Mouse (Mus musculus): ENCODE data around the gene Fgf8.

Fgf8 gene

DNA sequence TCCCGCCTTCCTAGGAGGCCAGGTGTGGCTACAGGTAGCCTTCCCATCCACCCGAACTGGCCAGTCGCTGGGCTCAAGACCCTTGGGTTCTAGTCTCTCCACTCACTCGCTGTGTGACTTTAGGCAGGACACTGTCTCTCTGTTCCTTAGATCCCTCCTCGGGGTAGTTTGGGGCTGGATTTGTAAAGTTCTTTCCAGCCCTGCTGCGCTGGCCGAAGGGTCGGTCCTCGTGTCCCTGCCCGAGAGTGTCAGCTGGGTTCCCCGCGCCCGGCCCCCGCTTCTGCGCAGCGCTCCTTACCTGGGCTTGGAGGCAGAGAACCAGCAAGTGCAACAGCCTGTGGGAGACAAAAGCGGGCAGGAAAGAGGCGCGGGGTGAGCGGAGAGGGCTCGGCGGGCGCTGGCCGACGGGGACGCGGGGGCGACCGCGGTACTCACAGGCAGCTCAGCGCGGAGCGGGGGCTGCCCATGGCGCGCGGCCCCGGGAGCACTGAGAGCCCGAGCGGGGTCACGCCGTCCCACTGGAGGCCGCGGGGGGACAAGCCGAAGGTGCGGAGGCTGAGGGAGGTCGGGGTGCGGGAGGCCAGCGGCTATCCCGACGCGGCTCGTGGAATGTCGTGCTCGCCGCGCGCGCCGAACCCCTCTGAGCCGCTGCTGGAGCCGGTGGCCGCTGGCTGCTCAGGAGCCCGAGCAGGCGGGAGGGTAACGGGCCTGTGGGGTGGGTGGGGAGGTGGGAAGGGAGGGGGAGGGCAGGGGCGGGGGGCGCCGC, at the start of gene Fgf8:
Gene Fgf8 (minus strand): TSS at position 698 of the 766 bp plus-strand sequence.
- no peak for DNase-seq (ENCODE audit: low spot score)

DNA sequence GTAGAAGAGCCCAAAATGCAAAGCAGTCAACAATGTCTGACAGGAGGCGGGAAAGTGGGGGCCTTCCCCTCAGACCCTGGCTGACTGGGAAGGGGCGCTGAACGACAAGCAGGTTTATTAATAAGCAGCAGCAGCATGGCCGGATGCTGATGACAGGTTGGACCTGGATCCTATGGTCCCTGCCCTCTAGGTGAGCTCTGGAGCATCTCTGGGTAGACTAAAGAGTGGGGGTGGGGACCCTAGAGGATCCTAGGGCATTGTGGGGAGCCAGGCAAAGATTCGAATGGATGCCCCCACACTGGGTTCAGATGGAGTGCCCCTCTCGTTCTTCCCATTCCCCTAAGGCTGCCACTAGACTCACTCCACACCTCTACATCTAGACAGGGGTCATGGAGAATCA, 49.7 kb upstream of the Fgf8 start:
- no peak for DNase-seq (ENCODE audit: low spot score)

DNA sequence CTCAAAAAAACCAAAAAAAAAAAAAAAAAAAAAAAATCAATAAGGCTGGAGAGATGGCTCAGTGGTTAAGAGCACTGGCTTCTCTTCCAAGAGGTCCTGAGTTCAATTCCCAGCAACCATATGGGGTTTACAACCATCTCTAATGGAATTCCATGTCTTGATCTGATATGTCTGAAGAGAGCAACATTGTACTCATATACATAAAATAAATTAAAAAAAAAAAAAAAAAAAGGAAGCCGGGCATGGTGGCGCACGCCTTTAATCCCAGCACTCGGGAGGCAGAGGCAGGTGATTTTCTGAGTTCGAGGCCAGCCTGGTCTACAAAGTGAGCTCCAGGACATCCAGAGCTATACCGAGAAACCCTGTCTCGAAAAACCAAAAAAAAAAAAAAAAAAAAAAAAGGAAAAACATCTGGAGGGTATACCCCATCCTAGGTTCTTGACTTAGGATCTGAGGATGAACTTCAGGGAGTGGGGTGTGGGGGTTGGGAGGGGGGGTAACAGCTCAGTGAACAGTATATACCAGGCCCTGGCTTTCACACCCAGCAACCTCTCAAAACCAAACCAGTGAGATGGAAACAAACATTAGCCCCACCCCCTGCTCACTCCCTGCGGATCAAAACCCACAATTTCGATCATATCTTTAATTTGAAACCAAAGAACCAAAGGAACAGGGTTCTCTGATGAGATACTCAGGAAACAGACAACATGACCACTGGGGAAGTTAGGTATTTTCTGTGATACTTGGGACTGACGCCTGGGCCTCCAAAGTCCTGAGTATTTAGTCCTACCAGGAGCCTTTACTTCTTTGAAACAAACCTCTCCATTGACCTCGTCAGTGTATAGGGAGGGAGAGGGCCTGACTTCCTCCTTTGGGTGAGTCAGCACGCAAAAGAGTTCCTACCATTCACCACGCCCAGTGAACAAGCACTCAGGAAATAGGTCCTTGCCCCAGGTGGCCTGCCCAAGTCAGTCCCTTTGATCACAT, 47.5 kb upstream of the Fgf8 start:
- no peak for DNase-seq (ENCODE audit: low spot score)

DNA sequence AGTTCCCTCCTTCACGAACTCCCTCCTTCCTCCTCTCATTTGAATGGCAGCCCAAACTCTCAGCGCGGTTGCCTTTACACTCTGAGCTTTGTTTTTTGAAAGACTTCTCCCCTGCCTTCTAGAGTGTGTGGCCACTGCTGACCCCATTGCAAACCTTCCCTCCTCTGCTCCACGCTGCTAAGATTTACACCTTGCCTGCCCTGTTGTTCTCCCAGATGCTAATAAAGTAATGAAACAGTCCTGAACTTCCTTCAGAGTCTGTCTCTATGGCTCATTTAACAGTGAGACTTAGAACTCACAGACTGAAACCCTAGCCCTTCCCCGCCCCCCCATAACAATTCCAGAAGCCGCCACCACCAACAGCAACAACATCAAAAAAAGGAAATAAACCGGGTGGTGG, 46.6 kb upstream of the Fgf8 start:
- DNase-seq (ENCODE audit: low spot score), result no peak

DNA sequence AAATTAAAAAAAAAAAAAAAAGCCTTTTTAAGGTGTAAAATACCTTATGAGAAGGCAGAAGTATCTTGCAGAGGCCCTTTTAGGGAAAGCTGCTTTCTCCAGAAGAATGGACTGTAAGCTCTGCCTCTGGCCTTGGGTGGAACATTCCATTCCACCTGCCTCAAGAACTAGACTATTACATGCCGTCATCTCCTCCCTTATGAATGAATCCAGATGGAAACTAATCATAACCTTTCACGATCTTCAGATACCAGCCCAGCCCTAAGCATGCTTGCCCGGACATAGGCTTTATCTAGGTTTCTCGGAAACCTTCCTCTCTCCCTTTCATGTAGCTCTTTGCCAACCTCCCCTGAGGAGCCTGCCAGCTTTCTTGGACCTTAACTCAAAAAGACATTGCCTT, 45.6 kb upstream of the Fgf8 start:
- peak; percentile 34 for DNase-seq (ENCODE audit: low spot score)

DNA sequence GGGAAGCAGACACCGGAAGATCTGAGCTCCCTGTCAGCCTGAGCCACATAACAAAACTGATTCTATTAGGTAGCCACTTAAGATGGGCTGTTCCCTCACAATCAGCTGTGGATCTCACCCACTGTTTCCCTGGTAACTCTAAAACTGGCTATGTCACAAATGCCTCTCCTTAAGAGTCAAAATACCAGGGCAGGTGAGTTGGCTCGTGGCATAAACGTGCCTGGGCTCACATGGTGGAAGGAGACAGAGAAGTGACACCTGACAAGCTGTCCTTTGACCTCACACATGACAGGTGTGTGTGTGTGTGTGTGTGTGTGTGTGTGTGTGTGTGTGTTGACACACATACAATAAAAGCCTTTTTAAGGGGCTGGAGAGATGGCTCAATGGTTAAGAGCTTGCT, 44.7 kb upstream of the Fgf8 start:
- DNase-seq (ENCODE audit: low spot score), result no peak

DNA sequence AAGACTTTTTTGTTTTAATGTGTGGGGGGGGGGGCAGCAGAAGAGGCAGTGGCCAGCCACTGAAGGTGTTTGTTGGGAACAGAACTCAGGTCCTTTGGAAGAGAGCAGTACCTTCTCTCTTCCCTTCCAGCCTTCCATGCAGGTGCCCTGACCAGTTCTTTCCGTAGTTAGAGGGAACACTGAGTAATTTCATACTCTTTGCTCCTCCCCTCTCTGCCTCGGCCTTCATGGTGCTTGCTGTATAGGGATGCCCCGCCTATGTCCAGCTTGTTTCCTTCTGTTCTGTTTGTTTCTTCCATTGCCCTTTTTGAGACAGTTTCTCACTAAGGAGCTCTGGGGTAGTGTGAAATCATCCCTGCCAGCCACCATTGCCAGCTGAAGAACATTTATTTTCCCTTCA, 42.8 kb upstream of the Fgf8 start:
- DNase-seq (ENCODE audit: low spot score), result no peak

DNA sequence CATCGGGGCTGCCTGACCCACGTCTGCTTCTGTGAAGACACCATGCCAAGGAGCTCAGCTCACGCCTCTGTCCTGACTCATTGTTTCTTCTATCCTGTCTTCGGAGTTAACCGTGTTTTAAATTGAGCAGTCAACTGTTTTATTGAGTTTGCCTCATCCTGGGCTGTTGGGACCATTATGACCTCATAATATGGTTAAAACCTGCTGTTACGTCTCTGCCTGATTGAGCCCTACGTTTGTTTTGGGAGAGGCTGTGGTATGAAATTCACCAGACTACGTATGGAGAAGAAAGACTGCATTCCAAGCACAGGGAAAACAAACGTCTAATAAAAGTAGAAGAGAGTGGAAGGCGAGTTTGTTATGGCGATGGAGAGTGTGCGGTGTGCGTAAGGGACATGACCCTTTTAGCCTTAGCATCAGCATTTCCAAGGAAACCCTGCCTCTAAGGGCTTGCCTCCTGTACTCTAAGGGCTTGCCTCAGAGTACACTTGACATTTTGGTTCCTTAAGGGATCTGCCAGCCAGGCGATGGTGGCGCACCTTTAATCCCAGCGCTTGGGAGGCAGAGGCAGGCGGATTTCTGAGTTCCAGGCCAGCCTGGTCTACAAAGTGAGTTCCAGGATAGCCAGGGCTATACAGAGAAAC, 41.3 kb upstream of the Fgf8 start:
- DNase-seq (ENCODE audit: low spot score), result no peak

DNA sequence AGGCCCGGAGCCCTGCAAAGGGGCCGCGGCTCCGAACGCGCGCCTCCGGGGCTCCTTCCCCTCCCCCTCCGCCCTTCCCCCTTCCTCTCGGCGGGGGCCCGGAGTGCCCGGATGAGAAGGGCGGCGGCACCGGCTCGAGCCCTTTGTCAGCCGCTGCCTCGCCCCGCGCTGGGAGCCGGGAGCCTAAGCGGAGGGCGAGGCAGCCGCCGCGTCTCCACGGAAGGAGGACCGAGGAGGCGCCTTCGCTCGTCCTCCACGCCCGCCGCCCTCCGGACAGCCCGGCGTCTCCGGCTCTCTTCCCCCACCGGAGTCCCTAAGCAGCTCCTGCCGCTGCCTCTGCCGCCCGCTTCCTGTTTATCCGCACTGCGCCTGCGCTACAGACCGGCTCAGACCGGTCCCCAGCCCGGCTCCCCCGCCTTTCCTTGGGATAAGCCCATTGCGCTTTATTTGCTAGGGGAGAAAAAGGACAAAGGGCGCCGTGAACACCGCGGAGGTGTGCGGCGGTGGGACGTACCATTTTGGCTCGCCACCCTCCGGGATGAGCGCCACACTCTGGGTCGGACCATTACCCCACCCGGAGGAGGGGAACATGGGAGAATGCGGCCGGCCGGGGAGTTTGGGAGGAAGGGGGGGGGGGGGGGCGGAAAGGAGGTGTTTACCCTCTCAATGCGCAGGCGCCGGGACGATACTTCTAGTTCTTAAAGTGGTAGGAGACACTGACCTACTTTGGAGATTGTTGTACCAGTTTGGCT, 40.6 kb upstream of the Fgf8 start, which contains the start of gene Mgea5:
Gene Mgea5 (minus strand): TSS at position 657 of the 752 bp plus-strand sequence.
- peak; percentile 97 for DNase-seq (ENCODE audit: low spot score)

DNA sequence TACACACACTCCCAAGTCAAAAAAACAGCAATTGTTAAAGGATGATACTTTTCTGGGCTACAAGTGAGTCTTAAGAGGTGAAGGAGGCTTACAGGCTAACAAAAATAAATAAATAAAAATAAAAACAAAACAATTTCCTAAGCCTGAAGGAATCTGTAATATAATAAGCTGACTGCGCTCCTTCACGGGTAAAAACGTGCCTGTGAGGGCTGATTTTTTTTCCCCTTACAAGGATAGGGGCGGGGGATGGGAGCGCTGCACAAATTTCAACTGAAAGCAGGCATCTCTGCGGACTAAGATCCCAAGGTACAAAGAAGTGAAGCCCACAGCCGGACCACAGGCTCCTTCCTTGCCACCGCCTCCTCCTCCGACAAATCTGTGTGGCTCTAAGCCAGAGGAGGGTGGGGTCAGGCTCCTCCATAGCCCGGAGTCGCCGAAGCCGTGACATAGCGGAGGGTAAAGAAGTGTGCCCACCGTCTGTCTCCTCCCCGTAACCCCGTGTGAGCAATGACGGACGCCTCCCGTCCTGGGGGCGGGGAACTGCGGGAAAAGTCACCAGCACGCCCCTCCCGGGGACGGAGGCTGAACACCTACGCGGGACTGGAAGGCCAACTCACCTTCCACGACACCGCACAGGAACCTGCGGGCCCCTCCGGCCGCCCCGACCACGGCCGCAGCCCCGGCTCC, 39.7 kb upstream of the Fgf8 start:
- DNase-seq (ENCODE audit: low spot score), result peak; percentile 76

DNA sequence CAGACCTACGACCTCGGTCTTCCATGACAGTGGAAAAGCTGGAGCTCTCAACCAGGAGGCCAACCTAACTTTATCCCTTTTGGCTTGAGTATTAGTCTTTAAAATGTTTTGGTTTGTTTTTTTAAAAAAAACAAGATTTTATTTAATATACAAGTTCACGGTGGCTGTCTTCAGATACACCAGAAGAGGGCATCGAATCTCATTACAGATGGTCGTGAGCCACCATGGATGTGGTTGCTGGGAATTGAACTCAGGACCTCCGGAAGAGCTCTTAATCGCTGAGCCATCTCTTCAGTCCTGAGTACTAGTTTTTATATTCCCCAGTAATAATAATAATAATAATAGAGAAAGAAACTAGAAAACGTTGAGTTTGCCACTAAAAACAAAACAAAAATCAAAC, 39.0 kb upstream of the Fgf8 start:
- DNase-seq (ENCODE audit: low spot score), result no peak

DNA sequence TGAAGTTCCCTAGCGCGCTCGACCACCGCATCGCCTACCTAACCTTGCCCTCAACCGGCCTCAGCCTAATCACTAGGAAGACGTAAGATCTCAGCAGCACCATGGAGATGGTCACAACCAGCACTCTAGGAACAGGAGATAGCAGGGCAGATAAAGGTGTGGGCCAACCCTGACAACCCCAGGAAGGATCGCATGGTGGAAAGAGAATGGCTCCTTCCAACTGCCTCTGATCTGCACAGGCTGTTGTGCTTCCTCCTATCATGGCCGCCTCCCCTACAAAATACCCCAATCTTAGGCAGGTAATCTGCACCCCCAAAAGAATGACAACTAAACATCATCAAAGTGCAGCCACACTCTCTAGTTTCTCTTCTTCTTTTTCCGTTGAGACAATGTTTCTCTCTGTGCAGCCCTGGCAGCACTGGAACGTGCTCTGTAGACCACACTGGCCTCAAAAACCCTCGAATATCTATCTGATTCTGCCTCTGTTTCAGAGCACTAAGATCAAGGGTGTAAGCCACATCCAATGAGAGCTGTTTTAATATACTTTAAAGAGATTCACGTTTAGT, 37.7 kb upstream of the Fgf8 start:
- no peak for DNase-seq (ENCODE audit: low spot score)

DNA sequence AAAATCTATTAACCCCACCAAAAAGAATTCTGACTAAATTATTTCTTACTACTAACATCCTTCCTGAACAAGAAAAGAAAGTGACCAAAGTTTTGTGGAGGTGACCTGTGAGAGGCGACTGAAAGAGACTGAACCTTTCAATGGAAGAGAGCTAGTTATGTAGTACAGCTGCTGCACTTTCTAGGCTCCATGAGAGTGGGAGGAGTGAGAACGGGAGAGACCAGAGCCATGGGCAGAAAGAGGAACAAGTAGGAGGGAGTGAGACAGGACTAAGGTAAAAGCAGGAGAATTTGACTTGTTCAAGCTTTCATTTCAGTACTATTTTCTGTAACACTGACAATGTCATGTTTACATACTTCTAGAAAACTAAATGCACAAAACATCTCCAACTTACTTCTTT, 32.8 kb upstream of the Fgf8 start:
- DNase-seq (ENCODE audit: low spot score), result no peak

DNA sequence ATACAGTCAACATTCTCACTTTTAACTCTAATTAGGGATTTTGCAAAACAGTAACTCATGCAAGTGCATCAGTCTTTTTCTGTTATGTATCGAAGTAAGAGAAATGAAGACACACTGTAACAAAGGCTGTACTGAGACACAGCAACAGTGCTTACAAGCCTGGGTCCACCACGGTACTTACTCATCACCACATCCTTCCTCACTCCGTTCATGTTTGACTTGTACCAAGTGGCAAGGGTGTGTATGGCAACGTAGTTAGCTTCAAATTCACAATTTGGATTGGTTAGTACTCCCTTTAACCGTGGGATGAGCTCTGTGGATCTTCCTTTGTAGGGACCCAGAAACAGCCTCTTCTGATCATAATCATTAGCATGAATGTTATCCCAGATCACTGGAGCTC, 28.8 kb upstream of the Fgf8 start:
- no peak for DNase-seq (ENCODE audit: low spot score)

DNA sequence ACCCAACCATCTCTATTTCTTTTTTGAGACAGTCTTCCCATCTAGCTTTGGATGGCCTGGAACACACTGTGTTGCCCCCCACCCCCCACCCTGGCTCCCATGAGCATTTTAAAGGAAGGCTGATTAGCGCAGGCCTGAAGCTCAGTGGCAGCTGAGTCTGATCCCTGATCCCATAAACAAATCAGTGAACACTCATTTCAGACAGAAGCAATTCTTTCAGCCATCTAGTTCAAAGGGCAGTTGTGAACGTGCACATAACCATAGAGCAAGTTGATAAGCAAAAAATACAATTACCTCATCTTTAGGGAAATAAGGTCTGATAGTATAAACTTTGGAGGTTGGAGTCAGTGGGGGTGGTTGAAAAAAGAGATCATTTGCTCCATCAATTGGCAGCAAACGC, 18.1 kb upstream of the Fgf8 start:
- DNase-seq (ENCODE audit: low spot score), result no peak

DNA sequence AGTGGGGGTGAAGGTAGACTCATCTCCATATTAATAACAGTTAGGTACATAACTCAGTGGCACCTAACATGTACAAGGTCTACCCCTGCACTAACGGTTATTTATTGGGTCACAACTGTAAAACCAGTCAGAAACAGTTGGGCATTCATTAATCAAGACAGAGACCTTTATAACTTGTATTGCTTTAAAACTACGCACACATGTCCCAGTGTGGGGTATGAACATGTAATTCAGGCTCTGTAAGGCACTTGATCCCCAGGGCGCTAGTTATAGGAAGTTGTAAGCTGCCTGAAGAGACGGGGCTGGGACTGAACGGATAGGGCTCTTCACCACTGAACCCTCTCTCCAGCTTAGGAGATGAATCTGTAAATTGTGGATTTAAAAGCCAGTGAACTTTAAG, 16.0 kb upstream of the Fgf8 start:
- no peak for DNase-seq (ENCODE audit: low spot score)

DNA sequence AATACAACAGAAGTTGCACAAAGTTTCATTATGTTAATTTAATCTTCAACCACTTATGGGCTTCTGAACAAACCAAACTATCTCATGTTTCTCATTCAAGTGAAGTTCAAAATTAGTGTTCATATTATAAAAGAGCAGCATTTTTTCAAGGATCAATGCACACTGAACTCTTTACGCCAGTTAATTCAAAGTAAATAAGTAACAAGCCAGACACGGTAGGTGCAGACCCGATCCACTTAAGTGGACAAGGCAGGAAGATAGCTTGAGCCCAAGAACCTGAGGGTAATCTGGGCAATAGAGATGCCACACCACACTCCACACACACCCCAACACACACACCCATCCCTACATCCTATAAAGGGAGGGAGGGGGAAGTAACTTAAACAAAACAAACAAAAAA, 10.8 kb upstream of the Fgf8 start:
- DNase-seq (ENCODE audit: low spot score), result no peak

DNA sequence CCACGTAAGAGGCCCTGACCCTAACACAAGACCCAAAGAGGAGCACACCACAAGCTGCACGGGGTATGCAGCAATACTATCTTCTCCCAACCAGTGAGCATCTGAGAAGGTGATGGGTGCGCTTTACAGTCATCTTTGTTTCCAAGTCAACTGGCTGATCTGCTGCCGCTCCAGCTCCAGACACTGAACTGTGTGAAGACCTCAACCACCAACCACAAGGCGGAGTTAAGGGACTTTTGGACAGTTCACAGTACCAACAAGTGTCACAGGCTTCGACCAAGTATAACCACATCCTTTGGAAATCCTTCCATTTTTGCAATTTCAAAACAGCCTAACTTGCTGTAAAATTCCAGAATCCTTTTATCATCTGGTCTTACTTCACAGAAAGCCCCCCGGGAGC, 9.2 kb upstream of the Fgf8 start:
- no peak for DNase-seq (ENCODE audit: low spot score)

DNA sequence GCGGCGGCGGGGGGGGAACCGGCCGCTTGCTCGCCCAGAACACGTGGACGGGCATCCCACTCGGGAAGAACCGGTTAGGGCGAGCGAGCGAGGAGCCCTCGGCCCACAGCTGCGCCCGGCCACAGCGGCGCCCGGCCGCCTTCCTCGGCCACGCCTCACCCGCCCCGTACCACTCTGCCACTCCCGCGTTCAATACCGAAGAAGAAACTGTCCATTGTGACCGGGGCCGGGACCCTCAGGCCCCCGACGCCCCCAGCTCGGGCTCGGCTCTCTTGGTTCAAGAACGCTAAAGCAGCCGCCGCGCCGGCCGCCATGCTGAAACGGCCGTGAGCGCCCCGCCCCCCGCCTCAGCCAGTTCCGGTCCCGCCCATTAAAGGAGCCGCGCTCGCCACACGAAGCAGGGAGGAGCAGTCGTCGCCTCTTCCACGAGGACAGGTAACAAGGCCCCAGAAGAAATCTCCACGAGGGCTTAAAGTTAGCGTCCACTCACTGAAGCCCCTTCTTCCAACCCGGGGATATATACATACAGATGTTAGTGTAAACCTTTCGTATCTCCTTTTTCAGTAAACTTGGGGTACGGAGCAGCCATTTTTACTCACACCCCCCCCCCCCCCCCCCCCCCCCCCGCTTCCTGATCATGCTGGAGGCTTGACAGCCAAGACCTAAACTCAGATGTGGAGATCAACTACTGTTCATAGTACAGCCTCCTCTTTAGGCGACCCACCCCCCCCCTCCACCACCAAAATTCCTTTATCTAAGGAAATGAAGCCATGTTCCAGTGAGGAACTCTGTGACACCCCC, 6.7 kb upstream of the Fgf8 start, which contains the start of gene Npm3:
Gene Npm3 (minus strand): TSS at position 349 of the 801 bp plus-strand sequence.
- peak; percentile 78 for DNase-seq (ENCODE audit: low spot score)

DNA sequence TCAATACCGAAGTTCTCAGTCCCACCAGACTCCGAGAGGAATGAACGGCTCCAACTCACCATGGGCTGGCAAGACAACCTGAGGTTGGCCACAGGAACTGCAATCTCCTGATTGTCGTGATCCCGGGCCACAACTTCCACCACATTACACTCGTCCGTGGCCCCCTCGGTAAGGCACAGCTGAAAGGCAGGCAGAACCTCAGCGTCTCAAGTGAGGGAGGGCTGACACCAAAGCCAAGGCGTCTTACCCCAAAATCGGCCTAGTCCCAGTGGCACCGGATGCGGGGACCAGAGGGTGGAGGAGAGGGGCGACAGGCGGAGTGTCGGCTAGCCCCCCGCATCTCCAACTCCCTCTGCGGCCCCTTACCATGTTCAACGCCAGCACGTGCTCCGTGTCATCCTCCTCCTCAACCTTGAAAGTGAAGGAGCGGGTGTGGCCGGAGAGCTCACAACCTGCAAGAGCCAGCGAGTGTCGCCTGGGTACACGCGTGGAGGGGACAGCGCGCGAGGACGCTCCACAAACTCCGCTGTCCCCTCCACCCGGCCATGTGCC, 6.1 kb upstream of the Fgf8 start:
- DNase-seq (ENCODE audit: low spot score), result peak; percentile 11
